Mouse (Mus musculus): Measurements from ENCODE around the gene Gm11939. TPM values are rescaled to one million over a fixed set of nuclear protein-coding genes. Genes with fewer than 3 reads are reported as not detected.

Gm11939 gene
- polyA plus RNA-seq, 1 experiment, result not detected

DNA sequence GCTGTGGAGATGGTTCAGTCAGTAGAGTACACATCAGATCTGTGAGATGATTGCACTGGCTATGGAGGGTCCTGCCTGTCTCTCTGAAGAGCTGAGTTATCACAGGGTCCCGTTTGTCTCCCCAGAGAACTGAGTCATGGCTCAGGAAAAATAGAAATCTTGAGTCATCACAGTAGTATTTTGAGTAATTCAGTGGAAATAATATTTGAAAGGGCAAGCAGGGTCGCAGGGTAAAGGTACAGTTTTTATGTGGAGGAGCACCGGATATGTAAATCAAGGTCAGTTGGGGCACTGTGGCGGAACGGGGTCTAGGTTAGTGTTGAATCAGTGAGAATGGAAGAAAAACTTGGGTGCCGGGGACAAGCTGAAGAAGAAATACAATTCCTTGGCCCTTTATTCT lies 3.3 kb upstream of the Gm11939 start:
- no peaks in the 10 kb centered on the region for H3K36me3 ChIP-seq (ENCODE audit: control insufficient read depth, insufficient read depth)
- H3K79me3 ChIP-seq (ENCODE audit: low read depth), result no peaks in the 10 kb centered on the region
- H3K79me2 ChIP-seq (ENCODE audit: control insufficient read depth, insufficient read depth), result no peaks in the 10 kb centered on the region
- no peak overlapping the region for H3K4me3 ChIP-seq (ENCODE audit: insufficient read depth, poor library complexity, severe bottlenecking)
- no peak overlapping the region for H3ac ChIP-seq (ENCODE audit: control insufficient read depth, insufficient read length, low read depth)
- TF ChIP-seq MYOG (IDR thresholded peaks at IDR 0.05; ENCODE audit: control insufficient read depth, extremely low read depth, insufficient read length), result no peak
- H3K27me3 ChIP-seq (ENCODE audit: control insufficient read depth, insufficient read depth, insufficient read length), result no peaks in the 10 kb centered on the region

- Histone ChIP-seq H3ac (ENCODE audit: control insufficient read depth, insufficient read length, low read depth) (no peak overlapping the region), H3K27me3 (ENCODE audit: control insufficient read depth, insufficient read depth, insufficient read length) (no peaks in the 10 kb centered on the region), H3K79me2 (ENCODE audit: control insufficient read depth, insufficient read depth) (no peaks in the 10 kb centered on the region), H3K4me3 (ENCODE audit: insufficient read depth, poor library complexity, severe bottlenecking) (no peak overlapping the region), H3K79me3 (ENCODE audit: low read depth) (no peaks in the 10 kb centered on the region), H3K36me3 (ENCODE audit: control insufficient read depth, insufficient read depth) (no peaks in the 10 kb centered on the region)
- TF ChIP-seq FOSL1 (IDR thresholded peaks at IDR 0.05; ENCODE audit: insufficient read depth, low read length, poor library complexity, severe bottlenecking) (no peak), MYOD1 (IDR thresholded peaks at IDR 0.05; ENCODE audit: control insufficient read depth, insufficient read length, low read depth) (no peak), USF1 (IDR thresholded peaks at IDR 0.05; ENCODE audit: low read depth) (no peak), CEBPB (IDR thresholded peaks at IDR 0.05; ENCODE audit: low read depth) (no peak), MYOG (IDR thresholded peaks at IDR 0.05; ENCODE audit: control insufficient read depth, extremely low read depth, insufficient read length) (no peak), CTCF (IDR thresholded peaks at IDR 0.05; ENCODE audit: control insufficient read depth, insufficient read depth, insufficient read length) (no peak), MAX (IDR thresholded peaks at IDR 0.05) (no peak)
These were observed 1.1 kb downstream of the Gm11939 start for GRCm38 (mm10) chr11:99557976-99558745.

- no peaks in the 10 kb centered on the region for H3K79me3 ChIP-seq (ENCODE audit: low read depth)
- no peak within 1 kb of the TSS for H3ac ChIP-seq (ENCODE audit: control insufficient read depth, insufficient read length, low read depth)
- H3K4me3 ChIP-seq (ENCODE audit: insufficient read depth, poor library complexity, severe bottlenecking), result no peak within 1 kb of the TSS
- no peak for TF ChIP-seq MYOG (IDR thresholded peaks at IDR 0.05; ENCODE audit: control insufficient read depth, extremely low read depth, insufficient read length)
- no peak for TF ChIP-seq MYOD1 (IDR thresholded peaks at IDR 0.05; ENCODE audit: control insufficient read depth, insufficient read length, low read depth)
- TF ChIP-seq FOSL1 (IDR thresholded peaks at IDR 0.05; ENCODE audit: insufficient read depth, low read length, poor library complexity, severe bottlenecking), result no peak
- TF ChIP-seq CTCF (IDR thresholded peaks at IDR 0.05; ENCODE audit: control insufficient read depth, insufficient read depth, insufficient read length), result no peak
- no peak for TF ChIP-seq CEBPB (IDR thresholded peaks at IDR 0.05; ENCODE audit: low read depth)
- no peak for TF ChIP-seq USF1 (IDR thresholded peaks at IDR 0.05; ENCODE audit: low read depth)
- TF ChIP-seq MAX (IDR thresholded peaks at IDR 0.05), result no peak
- no peaks in the 10 kb centered on the region for H3K27me3 ChIP-seq (ENCODE audit: control insufficient read depth, insufficient read depth, insufficient read length)
- H3K36me3 ChIP-seq (ENCODE audit: control insufficient read depth, insufficient read depth), result no peaks in the 10 kb centered on the region
- H3K79me2 ChIP-seq (ENCODE audit: control insufficient read depth, insufficient read depth), result no peaks in the 10 kb centered on the region
These were observed 2.5 kb downstream of the Gm11939 start, which contains the start of gene Krtap3-2 for GRCm38 (mm10) chr11:99556753-99557152. TSS of gene Krtap3-2 (minus strand) at chr11:99556853.

DNA sequence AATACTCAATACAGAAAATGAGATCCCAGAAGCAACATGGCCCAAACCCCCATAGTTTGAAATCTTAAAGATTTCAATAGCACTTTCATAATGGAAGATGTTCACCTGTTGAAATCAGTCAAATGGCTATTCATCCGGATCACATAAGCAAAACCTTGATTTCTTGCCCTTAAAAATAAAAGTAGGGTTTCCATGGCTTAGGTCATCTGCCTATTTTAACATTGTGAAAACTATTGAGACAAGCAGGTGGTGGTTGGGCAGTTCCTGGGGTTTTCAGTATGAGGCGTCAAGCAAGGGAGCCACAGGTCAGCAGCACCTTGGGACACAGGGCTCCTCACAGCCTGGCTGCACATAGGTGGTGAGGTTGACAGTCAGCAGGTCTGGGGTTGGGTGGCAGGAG lies 3.1 kb downstream of the Gm11939 start:
- Histone ChIP-seq H3K4me3 (ENCODE audit: insufficient read depth, poor library complexity, severe bottlenecking) (no peak overlapping the region), H3K27me3 (ENCODE audit: control insufficient read depth, insufficient read depth, insufficient read length) (no peaks in the 10 kb centered on the region), H3K36me3 (ENCODE audit: control insufficient read depth, insufficient read depth) (no peaks in the 10 kb centered on the region), H3K79me3 (ENCODE audit: low read depth) (no peaks in the 10 kb centered on the region), H3ac (ENCODE audit: control insufficient read depth, insufficient read length, low read depth) (no peak overlapping the region), H3K79me2 (ENCODE audit: control insufficient read depth, insufficient read depth) (no peaks in the 10 kb centered on the region)
- no peak for TF ChIP-seq USF1 (IDR thresholded peaks at IDR 0.05; ENCODE audit: low read depth)
- no peak for TF ChIP-seq MYOG (IDR thresholded peaks at IDR 0.05; ENCODE audit: control insufficient read depth, extremely low read depth, insufficient read length)
- no peak for TF ChIP-seq CEBPB (IDR thresholded peaks at IDR 0.05; ENCODE audit: low read depth)
- TF ChIP-seq MYOD1 (IDR thresholded peaks at IDR 0.05; ENCODE audit: control insufficient read depth, insufficient read length, low read depth), result no peak
- no peak for TF ChIP-seq FOSL1 (IDR thresholded peaks at IDR 0.05; ENCODE audit: insufficient read depth, low read length, poor library complexity, severe bottlenecking)
- TF ChIP-seq MAX (IDR thresholded peaks at IDR 0.05), result no peak
- no peak for TF ChIP-seq CTCF (IDR thresholded peaks at IDR 0.05; ENCODE audit: control insufficient read depth, insufficient read depth, insufficient read length)

- H3K79me3 ChIP-seq (ENCODE audit: low read depth), result no peaks in the 10 kb centered on the region
- H3K27me3 ChIP-seq (ENCODE audit: control insufficient read depth, insufficient read depth, insufficient read length), result no peaks in the 10 kb centered on the region
- H3K4me3 ChIP-seq (ENCODE audit: insufficient read depth, poor library complexity, severe bottlenecking), result no peak within 1 kb of the TSS
- no peaks in the 10 kb centered on the region for H3K79me2 ChIP-seq (ENCODE audit: control insufficient read depth, insufficient read depth)
- TF ChIP-seq CTCF (IDR thresholded peaks at IDR 0.05; ENCODE audit: control insufficient read depth, insufficient read depth, insufficient read length), result no peak
- H3K36me3 ChIP-seq (ENCODE audit: control insufficient read depth, insufficient read depth), result no peaks in the 10 kb centered on the region
- no peak within 1 kb of the TSS for H3ac ChIP-seq (ENCODE audit: control insufficient read depth, insufficient read length, low read depth)
These were observed 8.5 kb downstream of the Gm11939 start, which contains the start of gene Krtap3-3 for GRCm38 (mm10) chr11:99550765-99551164. TSS of gene Krtap3-3 (minus strand) at chr11:99550865.

GRCm38 (mm10) chr11:99547892-99548291 lies 11.4 kb downstream of the Gm11939 start:
- Histone ChIP-seq H3K4me3 (ENCODE audit: insufficient read depth, poor library complexity, severe bottlenecking) (no peak overlapping the region), H3ac (ENCODE audit: control insufficient read depth, insufficient read length, low read depth) (no peak overlapping the region), H3K79me3 (ENCODE audit: low read depth) (no peaks in the 10 kb centered on the region), H3K79me2 (ENCODE audit: control insufficient read depth, insufficient read depth) (no peaks in the 10 kb centered on the region), H3K27me3 (ENCODE audit: control insufficient read depth, insufficient read depth, insufficient read length) (no peaks in the 10 kb centered on the region), H3K36me3 (ENCODE audit: control insufficient read depth, insufficient read depth) (no peaks in the 10 kb centered on the region)
- TF ChIP-seq MYOD1 (IDR thresholded peaks at IDR 0.05; ENCODE audit: control insufficient read depth, insufficient read length, low read depth) (no peak), FOSL1 (IDR thresholded peaks at IDR 0.05; ENCODE audit: insufficient read depth, low read length, poor library complexity, severe bottlenecking) (no peak), USF1 (IDR thresholded peaks at IDR 0.05; ENCODE audit: low read depth) (no peak), MAX (IDR thresholded peaks at IDR 0.05) (no peak), MYOG (IDR thresholded peaks at IDR 0.05; ENCODE audit: control insufficient read depth, extremely low read depth, insufficient read length) (no peak), CTCF (IDR thresholded peaks at IDR 0.05; ENCODE audit: control insufficient read depth, insufficient read depth, insufficient read length) (no peak), CEBPB (IDR thresholded peaks at IDR 0.05; ENCODE audit: low read depth) (no peak)

Measured in C2C12 (cell line).